9 mouse cellular contexts compared by ENCODE assay signal in the genomic region with DNA sequence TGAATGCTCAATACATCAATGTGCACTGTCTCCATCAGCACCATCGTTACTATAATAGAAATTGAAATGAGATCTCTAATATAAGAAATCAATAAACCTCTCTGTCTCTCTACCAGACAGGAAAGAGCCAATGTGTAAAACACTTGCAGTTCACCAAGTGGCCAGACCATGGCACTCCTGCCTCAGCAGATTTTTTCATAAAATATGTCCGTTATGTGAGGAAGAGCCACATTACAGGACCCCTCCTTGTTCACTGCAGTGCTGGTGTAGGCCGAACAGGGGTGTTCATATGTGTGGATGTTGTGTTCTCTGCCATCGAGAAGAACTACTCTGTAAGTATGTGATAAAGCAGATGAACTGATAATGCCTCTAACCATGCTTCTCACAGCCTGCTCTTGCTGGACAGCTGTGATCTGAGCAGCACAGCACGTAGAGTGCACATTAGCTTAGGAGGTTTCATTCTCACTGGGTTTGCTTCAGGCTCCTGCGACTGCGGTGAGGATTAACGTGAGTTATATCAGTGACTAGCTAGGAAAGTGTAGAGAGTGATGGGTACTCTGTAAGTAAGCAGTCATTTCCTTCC. TPM values are rescaled to one million over a fixed set of nuclear protein-coding genes. Genes with fewer than 3 reads are reported as not detected.
DNase-seq lines count a peak whose midpoint lies in the region; ATAC-seq lines count a peak whose summit lies in the region.
"Had no signal": no experiment of that assay in that cellular context is flagged by ENCODE, and none has a peak within 500 bp of the region (broad histone marks: within the 10 kb centered on the region; RNA-seq: fewer than 3 reads in every experiment).

No protein-coding gene starts in this region.

- no peak overlapping the region for H3K27ac ChIP-seq in heart, embryonic 12.5 days (ENCODE audit: poor library complexity, severe bottlenecking)
- H3K27ac ChIP-seq in forebrain, embryonic 14.5 days (ENCODE audit: low read depth, low read length) = no peak overlapping the region

- DNase-seq in heart, postnatal 14 days = peak; percentile 12 to 26
- peak; percentile 17 for DNase-seq in NIH3T3 (ENCODE audit: low read depth)
- DNase-seq in forebrain, embryonic 14.5 days (ENCODE audit: low spot score) = peak; percentile 61
- peak; percentile 54 for DNase-seq in left cerebral cortex, postnatal 4 days
- DNase-seq in retina, postnatal 1 day = peak; percentile 51
- DNase-seq in adrenal gland, adult 2 months = no peak
- no peak for DNase-seq in gastrocnemius, postnatal 10 days

- no peak overlapping the region for H3K9ac ChIP-seq in heart, embryonic 12.5 days
- no peak overlapping the region for H3K9ac ChIP-seq in forebrain, embryonic 14.5 days (ENCODE audit: low read length)

- no peaks in the 10 kb centered on the region for H3K36me3 ChIP-seq in heart, embryonic 12.5 days
- H3K36me3 ChIP-seq in forebrain, embryonic 14.5 days (ENCODE audit: control insufficient read depth, insufficient read depth, low read length) = no peaks in the 10 kb centered on the region

- no peak overlapping the region for H3K4me2 ChIP-seq in heart, embryonic 12.5 days
- no peak overlapping the region for H3K4me2 ChIP-seq in forebrain, embryonic 14.5 days (ENCODE audit: low read length)

- no peak overlapping the region for H3K4me3 ChIP-seq in heart, embryonic 12.5 days
- no peak overlapping the region for H3K4me3 ChIP-seq in forebrain, embryonic 14.5 days (ENCODE audit: low read depth, low read length)

- ATAC-seq in heart, embryonic 12.5 days (ENCODE audit: insufficient number of reproducible peaks, low FRiP score) = no peak
- no peak for ATAC-seq in forebrain, embryonic 14.5 days

- no peaks in the 10 kb centered on the region for H3K4me1 ChIP-seq in heart, embryonic 12.5 days (replicated peaks)
- no peaks in the 10 kb centered on the region for H3K4me1 ChIP-seq in forebrain, embryonic 14.5 days (ENCODE audit: control insufficient read depth, insufficient read depth, low read length)

- intact Hi-C loops in heart, postnatal 14 days (cut with DNase I) = loop anchor here (2.0 kb wide), 1 partner anchor 302 kb away; no protein-coding TSS in a partner anchor
- intact Hi-C loops in left cerebral cortex, postnatal 4 days (cut with DNase I) = loop anchor here (5.0 kb wide), 1 partner anchor 299 kb away; no protein-coding TSS in a partner anchor

- H3K27me3 ChIP-seq in heart, embryonic 12.5 days (replicated peaks) = no peaks in the 10 kb centered on the region
- no peaks in the 10 kb centered on the region; the same call in 1 of the 2 replicates for H3K27me3 ChIP-seq in forebrain, embryonic 14.5 days (replicated peaks; ENCODE audit: control insufficient read depth, insufficient read depth, low read length)

- H3K9me3 ChIP-seq in heart, embryonic 12.5 days (replicated peaks) = no peaks in the 10 kb centered on the region
- H3K9me3 ChIP-seq in forebrain, embryonic 14.5 days (replicated peaks; ENCODE audit: control insufficient read depth, low read length) = no peaks in the 10 kb centered on the region

- 57% methylated on average over 8 of the region's 8 CpGs for WGBS in heart, embryonic 12.5 days
- WGBS in forebrain, embryonic 14.5 days = 78% methylated on average over 8 of the region's 8 CpGs

RNA-seq across cellular contexts. Expression of a gene that starts 43.9 kb away (rescaled TPM):
- total RNA-seq in heart, postnatal 14 days (2021) = not detected
- polyA plus RNA-seq in heart, embryonic 12.5 days (2016; fragmentation: Nextera tagmentation; extraction: Ambion mirVana) = not detected in 2 replicates
- polyA plus RNA-seq in forebrain, embryonic 14.5 days (2014; fragmentation: Nextera tagmentation; extraction: Ambion mirVana) = 0.09 TPM in 2 replicates
- total RNA-seq in left cerebral cortex, postnatal 4 days (2021) = 1 to 10 TPM in 1 of 2 experiments, under 1 TPM in 1; 0.93 to 1.3 TPM
- not detected for total RNA-seq in adrenal gland, adult 2 months (2021)
- not detected in 2 replicates for polyA plus RNA-seq in adrenal gland, adult 2 months (2012; rRNA removed)
- total RNA-seq in gastrocnemius, postnatal 10 days (2021) = not detected
- total RNA-seq: heart, adult 18-20 months had no signal

Comparison
In these comparisons a context has a peak if more than half of its experiments do, and no peak if none do; other contexts are left out.
1. DNase-seq: peak in heart, postnatal 14 days (2 of 2), NIH3T3 (single experiment), forebrain, embryonic 14.5 days (single experiment), left cerebral cortex, postnatal 4 days (single experiment) and retina, postnatal 1 day (single experiment); none in adrenal gland, adult 2 months (single experiment) and gastrocnemius, postnatal 10 days (single experiment).